Mouse (Mus musculus) gastrocnemius, adult 18-20 months (tissue): ENCODE data around the gene Spen. TPM values are rescaled to one million over a fixed set of nuclear protein-coding genes. Genes with fewer than 3 reads are reported as not detected.

Experiments used
- DNase-seq: peaks from one replicate; pipeline ENCODE4 v3.0.0; 2021; ENCODE audit warnings: low spot score
- total RNA-seq, 2 experiments: library from RNA; stranded (reverse); gene quantifications; 2 replicates each; pipeline ENCODE4 v1.2.3; 2021

Spen gene
- total RNA-seq, 2 experiments from 2014 or later, result 21.4 to 21.9 TPM

DNA sequence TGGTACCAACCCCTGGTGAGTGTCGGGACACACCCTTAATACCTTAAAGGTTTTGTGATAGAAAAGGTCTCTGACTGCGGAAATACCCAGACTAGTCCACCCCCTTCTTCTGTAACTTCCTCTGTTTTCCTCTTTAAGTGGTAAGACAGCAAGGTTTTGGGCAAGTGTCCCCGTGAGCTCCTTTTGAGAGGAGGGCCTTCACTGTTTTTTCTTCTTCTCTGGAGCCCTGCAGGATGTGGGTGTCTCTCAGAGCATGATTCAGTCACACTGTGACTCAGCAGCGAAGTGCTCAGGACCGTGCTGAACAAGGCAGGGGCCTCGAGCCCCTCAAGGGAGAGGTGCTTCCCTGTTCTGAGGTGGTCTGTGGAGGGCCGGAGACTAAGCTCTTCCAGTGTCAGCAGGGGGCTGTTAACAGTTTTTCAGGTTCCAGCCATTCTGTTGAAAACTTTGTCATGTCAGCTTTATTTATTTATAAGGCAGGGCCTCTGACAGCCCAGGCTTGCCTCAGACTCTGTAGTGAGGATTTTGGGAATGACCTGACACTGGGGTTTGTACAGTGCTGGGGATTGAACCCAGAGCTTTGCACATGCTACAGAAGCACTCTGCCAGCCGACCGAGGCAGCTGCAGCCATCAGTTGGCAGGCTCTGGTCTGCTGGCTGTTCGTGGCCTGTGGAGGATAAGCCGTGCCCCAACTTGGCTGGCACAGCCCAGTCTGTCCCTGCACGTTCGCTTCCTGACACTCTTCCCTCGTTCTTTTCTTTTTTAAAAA lies 83.6 kb downstream of the Spen start:
- DNase-seq, result no peak

DNA sequence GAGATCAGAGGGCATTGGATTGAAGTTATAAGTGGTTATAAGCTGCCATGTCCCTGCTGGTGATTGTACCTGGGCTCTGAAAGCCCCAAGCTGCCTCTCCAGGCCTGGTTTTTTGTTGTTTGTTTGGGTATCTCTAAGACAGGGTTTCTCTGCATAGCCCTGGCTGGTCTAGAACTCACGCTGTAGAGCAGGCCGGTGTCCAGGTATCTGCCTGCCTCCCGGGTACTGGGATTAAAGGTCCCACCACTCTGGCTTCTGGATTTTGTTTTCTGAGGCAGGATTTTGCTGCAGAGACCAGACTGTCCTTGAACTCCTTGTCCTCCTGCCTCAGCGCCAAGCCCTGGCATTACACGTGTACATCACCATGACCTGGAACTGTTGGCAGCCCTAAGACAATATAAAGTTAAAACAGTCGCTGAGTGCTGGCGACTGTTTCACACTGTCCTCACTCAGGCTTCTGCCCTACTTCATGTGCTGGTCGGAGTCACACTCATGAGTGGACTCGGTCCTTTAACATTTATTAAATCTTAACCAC lies 86.4 kb downstream of the Spen start:
- DNase-seq, result no peak

DNA sequence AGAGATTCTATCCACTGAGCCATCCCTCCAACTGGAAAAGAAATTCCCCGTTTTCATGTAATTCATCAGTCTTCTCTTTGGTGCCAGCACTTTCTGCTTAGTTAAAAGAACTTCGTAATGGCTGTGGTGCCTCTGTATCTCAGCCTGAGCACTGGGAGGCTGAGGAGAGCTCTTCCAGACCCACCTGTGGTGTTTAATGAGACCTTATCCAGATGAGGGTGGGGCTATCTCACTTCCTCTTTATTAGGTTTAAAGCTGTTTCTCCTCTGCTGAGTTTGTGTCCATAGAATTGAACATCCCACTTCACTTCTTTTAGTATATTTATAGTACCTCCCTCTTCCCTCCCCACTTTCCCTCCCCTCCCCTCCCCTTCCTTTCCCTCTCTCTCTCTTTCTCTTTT lies 87.1 kb downstream of the Spen start:
- DNase-seq, result no peak

DNA sequence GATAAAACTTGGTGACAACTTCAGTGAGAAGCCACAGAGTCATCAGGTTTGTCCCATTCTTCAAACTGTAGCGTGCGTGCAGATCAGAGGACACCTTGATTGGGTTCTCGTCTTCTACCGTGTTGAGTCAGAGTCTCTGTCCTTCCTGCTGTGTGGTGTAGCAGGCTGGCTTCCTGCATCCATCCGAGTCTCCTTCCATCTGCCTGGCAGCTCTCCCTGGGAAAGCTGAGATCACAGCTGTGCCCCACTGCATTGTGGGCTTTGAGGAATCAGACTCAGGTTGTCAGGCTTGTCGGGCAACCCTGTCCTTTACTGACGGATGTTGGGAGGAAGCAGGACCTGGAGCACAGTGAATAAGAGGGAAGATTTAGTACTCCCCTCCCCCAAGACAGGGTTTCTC lies 92.2 kb downstream of the Spen start:
- DNase-seq, result no peak

DNA sequence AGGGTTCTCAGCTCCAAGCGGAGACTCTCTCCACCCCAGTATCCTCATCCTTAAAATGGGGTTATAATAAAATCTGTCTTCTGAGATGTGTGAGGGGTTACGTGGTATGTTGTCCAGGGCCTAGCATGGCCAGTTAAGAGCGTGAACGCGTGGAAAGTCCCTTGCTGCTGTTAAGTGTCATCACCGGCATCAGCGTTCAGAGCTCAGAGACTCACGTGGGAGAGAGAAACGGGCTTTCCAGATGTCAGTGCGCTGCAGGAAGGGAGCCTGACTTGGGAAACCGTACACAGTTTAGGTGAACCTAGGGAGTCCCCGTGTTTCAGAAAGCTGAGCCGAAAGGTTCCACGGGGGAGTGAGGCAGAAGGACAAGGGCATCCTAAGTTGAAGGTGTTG lies 93.1 kb downstream of the Spen start:
- DNase-seq, result no peak

DNA sequence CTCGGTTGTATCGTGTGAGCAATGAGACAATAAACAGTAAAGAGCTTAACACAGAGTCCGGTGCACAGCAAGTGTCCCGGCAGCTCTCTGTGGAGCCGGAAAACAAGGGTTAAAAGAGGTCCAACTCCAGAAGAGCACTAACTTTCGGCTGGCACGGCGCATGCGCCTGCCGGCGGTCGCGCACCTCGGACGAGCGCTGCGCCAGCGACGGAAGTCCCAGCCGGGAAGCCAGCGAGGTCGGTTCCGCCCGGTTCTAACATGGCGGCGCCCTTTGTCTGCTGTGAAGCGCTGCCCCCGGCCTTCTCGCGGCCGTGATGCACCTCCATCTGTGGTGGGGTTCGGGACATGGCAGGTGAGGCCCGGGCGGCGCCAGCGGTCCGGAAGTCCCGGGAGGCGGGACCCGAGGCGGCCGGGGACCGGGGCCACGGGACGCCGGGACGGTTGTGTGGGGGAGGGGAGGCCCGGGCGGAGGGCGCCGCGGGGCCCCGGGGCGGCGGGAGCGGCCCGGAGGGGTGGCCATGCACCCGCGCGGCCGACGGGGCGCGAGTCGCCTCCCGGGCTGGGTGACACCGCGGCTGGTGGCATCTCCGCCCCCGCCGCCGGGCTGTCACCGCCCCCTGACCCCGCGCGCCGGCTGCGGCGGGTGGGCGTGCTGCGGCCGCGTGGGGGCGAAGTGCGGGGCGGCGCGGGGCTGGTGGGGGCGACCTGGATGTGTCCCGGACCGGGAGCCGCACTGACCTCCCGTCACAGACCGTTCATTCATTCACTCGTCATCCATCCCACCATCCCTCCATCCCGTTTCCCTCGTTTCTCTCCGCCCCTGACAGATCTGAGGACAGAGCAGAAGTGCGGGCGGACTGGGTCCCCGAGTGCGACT lies 93.7 kb downstream of the Spen start, which contains the start of gene Zbtb17:
TSS of gene Zbtb17 (plus strand) at position 204 of the 877 bp plus-strand sequence.
- peak; percentile 90 for DNase-seq

DNA sequence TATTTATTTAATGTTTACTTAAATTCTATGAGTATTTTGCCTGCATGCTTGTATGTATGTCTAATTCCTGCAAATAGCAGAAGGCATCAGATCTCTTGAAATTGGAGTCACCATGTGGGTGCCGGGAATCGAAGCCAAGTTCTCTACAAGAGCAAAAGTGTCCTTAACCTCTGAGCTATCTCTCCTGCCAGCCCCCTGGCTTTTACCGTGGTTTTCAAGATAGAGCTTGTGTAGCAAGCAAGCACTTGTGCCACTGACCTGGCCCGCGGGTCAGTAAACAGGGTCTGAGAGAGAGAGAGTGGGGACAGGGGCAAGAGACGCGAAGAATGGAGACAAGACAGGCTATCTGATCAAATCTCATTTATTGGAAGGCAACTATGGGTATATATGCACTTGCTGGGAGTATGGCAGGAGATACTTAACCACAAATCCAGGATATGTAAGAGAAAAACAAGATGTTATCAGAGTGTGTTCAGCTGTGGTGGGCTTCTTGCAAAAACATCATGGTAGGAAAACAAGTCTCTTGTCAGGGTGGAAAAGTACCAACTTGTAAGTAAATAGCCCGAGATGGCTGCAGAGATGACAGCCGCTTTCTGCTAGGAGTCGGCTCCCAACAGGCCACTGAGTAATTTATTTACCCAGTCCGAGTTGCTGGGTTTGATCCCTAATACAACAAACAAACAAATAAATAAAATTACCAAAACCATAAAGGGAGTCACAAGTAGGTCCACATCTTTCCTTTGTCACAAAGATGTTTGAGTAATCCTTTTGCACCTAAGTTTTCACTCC lies 94.6 kb downstream of the Spen start:
- no peak for DNase-seq

DNA sequence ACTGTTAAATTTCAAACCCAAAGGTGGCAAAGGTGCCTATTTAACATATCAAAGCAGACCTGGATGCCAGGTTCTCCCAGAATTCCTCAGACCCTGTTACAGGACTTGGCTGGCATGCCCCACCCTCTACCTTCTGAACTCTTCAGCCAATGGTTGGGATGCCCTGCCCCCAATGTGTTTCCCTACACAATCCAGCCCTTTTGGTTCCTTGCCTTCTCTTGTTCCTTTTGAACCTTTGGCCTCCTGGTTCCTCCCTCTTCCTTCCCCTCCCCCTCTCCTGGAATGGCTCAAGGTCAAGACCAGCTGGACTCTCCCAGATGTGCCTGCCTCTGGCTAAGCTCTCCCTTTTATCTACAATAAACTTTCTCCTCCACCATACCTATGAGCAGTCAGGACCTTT lies 97.5 kb downstream of the Spen start:
- DNase-seq, result no peak

DNA sequence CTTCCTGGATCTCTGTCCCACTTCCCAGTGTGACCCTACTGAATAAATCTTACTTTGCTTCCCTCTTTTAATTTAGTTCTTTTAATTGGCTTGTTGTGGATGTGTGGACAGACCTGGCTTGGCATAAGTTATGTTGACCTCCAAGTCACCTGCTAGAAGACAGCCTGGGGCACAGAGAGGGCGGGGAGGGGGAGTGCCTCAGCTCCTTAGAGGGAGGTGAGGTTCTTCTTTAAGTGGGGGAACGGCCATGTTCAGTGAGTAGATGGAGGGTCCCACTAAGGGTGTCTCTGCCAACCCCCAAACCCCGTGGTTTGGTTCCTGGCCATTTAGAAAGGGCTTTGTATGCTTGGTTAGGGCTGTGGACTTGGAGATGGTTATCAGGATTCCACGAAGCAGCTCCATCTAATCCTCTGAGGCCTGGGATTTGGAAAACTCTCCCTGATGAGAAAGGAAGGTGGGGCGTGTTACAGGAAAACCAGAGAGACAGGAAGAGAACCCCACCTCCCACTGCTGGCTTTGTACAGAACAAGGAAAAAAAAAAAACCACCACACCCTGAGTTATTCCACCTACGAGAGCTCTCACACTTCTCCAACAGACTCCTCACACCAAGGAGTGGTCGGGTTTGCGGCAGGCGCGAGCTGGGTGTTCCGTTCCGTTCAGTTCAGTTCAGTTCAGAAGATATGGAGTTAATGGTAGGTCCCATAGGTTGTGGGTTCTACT lies 99.2 kb downstream of the Spen start:
- DNase-seq, result no peak

DNA sequence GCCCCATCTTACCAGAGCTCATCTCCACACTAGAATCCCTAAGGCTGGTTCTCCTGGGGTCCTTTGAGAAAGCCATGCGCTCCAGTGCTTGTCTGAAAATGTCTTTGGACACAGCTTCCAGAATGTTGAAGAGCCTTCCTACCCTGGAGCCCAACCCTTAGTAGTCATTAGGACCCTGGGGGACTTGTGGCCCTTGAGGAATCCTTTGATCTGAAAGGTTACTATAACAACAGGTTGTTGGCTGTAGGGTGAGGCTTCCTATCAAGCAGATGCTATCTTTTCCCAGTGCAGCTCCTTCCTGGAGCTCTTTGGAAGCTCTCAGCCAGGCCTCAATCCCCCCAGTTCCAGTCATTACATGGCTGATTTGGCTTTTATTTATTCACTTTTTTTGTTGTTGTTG lies 102.4 kb downstream of the Spen start, which contains the start of gene Srarp:
TSS of gene Srarp (minus strand) at position 132 of the 400 bp plus-strand sequence.
- DNase-seq, result no peak

DNA sequence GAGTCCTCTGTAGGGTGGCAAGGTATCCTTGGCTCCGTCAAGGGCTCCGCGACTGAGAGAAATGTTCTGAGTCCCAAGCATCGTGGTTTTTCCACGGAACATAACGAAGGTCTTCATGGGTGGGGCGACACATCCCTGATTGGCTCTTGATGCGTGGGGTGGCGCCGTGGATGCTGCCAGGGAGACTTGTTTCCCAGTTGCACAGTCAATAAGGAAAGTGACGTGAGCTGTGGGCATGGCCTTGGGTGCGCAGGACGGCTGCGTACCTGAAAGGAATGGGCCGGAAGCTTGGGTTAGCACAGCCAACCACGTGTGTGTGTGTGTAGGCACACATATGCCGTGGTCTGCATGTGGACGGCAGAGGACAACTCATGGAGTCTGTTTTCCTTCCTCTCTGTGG lies 105.2 kb downstream of the Spen start:
- no peak for DNase-seq

DNA sequence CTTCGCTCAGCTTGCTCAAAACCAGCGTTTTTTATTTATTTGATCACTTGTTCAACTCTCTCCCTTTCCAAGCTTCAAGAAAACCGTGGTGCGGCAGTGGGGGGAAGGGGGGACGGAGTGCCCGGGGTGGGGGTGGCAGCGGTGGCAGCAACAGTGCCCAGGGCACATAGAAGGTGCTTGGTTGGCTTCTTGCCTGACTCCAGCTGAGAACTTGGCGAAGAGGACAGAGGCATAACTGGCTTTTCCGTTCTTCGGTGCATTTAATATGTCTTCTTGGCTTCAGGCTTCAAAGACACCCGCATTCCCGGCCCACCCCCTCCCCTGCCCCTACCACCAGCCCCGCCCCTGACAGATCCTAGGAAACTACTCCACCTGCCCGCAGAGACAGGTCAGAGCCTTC lies 105.7 kb downstream of the Spen start:
- DNase-seq, result no peak

DNA sequence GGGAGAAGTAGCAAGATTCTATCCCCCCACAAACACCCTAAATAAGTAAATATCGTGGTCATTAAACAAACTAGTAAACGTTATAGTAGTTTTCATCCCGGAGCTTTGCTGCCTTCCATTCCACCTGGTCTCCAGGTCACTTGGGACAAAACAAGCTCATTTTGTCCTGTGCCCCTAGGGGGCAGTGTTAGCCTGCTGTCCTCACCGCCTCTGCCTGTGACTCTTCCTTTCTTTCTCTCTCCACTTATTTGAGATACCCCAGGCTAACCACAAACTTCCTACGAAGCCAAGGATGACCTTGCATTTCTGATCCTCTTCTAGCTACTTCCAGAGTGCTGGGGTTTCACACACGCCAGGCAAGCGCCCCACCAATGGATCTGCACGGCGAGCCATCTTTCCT lies 107.4 kb downstream of the Spen start:
- DNase-seq, result peak; percentile 81

DNA sequence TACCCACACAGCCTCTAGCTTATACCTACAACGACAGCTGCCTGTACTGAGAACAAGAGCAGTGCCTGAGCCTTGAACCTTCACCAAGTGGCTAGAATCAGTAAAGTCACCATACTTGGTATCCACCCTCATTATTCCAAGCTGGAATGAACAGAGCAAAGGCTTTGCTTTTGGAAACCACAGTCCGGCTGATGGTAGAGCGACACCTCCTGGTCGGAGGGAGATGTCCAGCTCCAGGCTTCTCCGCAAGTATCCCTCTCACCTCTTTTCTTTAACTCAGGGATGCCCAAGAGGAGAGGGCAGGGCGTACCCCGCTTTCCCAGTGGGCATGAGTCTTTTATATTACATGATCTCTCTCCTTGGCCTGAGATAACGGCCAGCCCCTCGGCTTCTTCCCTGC lies 108.5 kb downstream of the Spen start:
- peak; percentile 52 for DNase-seq

DNA sequence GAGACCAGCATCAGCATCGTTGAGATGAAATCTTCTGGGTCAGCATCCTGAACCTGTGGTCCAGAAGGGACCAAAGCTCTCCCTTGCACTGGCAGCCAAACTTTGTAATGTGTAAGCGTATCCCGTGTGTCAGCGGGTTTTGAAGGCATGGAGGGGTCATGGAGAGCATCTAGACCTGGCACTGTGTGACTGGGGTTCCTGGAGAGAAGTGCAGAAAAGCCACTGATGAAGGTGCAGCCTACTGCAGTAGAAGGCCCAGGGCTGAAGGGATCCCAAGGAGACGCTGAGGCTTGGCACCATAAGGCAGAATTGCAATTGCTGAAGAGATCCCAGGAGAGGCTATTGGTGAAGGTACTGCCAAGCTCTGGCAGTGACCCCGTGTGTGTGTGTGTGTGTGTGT lies 109.0 kb downstream of the Spen start:
- peak; percentile 16 for DNase-seq

DNA sequence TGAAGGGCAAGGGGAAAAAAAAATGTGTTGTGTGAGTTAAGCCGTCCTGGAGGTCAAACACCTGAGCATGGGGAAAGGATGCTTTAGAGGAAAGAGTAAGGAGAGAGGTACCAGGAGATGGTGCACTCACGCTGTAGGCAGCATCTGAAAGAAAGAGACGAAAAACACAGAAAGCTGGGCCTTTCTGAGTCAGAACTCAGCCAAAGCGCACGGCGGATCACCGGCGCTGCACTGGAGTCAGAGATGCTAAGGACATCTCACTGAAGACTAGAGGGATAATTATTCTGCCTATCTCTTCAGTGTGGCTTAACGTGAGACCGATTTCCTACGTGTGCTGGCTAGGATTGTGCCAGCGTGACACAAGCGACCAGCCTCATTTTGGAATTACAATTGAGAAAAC lies 110.5 kb downstream of the Spen start:
- no peak for DNase-seq

DNA sequence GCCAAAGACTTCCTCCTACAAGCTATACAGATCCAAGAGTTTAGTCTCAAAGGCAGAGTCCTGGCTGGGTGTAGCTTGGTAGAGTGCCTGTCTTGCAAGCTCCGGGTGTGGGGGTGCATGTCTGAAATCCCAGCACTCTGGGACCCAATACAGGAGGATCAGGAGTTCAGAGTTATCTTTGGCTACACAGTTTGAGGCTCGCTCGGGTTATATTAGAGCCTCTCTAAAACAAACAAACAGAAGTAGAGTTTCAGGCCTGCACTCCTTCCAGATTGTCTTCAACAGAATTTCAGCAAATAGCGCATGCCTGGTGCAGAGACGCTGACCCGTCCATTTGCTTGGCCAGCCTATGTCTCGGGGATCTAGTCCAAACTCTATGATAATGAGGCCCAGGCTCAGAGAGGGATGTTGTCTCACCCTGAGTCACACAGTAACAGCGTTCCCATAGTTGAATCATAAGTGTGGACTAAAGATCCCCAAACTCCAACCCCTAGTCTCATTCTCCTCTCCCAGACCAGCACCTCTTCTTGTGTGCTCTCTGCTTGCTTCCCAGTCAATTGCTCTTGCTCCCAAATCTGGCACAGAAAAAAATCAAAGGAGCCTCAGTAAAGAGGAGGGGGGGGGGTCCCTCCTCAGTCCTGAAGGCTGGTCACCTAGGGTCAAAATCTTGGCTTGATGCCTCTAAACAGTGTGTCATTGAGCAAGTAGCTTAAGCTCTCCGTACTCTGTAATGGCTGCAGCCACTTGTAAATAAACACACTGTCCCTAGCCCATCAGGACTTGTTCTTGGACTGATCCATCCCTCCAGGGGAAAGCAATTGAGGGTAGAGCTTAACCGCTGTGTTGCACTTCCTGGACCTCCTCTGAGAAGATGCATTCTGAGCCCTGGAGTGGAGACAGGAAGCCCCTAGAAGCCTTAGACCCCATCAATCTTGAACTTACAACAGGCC lies 111.3 kb downstream of the Spen start:
- no peak for DNase-seq

DNA sequence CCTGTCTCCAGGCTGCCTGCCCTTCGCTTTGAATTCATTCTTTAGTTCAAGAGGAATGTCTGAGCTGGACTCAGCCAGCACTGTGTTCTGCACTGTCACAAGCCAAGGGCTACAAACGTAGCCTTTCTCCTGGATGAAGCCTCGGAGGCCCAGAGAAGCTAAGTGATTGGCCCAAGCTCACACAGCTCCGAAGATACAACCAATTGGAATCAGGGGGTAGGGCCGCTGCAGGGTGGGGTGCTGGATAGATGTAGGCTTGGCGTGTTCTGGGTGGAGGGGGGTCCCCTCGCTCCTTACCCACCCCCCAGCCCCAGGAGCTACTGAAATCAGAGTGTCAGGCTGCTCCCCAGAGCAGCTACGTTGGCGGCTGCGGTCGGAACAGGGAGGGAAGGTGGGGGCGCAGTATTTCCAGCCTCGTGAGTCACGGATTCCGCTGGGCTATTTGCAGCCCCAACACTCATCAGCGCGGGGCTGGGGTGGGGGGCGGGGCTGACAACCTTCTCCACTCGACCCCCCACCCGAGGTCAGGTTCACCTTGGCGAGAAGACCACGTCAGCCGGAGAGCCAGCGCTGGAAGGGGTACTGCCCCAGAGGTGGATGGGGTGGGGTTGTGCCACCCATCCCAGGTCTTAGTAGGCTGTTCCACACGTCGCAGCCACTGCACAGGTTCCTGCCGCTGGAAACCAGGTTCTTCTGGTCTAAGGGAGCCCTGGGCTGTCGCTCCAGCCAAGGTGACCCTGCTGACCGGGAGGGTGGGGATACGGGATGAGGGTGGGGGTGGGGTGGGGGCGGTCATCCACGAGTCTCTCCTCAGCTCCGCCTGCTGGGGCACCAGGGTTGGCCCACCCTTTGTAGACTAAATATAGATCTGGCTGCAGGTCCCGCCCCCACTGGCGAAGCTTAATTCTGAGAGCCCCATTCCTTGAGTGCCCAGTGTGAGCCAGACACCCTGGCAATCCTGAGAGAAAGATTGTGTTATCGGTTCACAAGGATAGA lies 112.6 kb downstream of the Spen start:
- DNase-seq, result peak; percentile 78
